Mouse (Mus musculus): ENCODE data around the gene Ncoa3.
A peak's percentile ranks its signal among the peaks of the same experiment; 100 is the strongest.

The Ncoa3 gene

GRCm38 (mm10) chr2:166080967-166081750 is 88.7 kb downstream of the Ncoa3 start:
- DNase-seq, result peak; percentile 44

- DNase-seq, result peak; percentile 92
These were observed 89.8 kb downstream of the Ncoa3 start for GRCm38 (mm10) chr2:166082193-166082592.

- no peak for DNase-seq
These were observed 90.2 kb downstream of the Ncoa3 start for GRCm38 (mm10) chr2:166082661-166083060.

GRCm38 (mm10) chr2:166083542-166084031 is 91.2 kb downstream of the Ncoa3 start:
- peak; percentile 55 for DNase-seq

- no peak for DNase-seq
These were observed 91.7 kb downstream of the Ncoa3 start for GRCm38 (mm10) chr2:166084111-166084510.

- DNase-seq, result peak; percentile 76
These were observed 92.5 kb downstream of the Ncoa3 start for GRCm38 (mm10) chr2:166084964-166085363.

- no peak for DNase-seq
These were observed 93.3 kb downstream of the Ncoa3 start for GRCm38 (mm10) chr2:166085780-166086179.

GRCm38 (mm10) chr2:166086457-166087233 is 94.2 kb downstream of the Ncoa3 start:
- DNase-seq, result no peak

- no peak for DNase-seq
These were observed 96.6 kb downstream of the Ncoa3 start for GRCm38 (mm10) chr2:166088991-166089390.

- no peak for DNase-seq
These were observed 97.7 kb downstream of the Ncoa3 start for GRCm38 (mm10) chr2:166090131-166090581.

GRCm38 (mm10) chr2:166091599-166091998 is 99.2 kb downstream of the Ncoa3 start:
- no peak for DNase-seq

GRCm38 (mm10) chr2:166092412-166092811 is 100.0 kb downstream of the Ncoa3 start:
- DNase-seq, result no peak

GRCm38 (mm10) chr2:166096300-166096699 is 103.9 kb downstream of the Ncoa3 start:
- no peak for DNase-seq

GRCm38 (mm10) chr2:166096834-166097233 is 104.4 kb downstream of the Ncoa3 start:
- no peak for DNase-seq

- DNase-seq, result peak; percentile 78
These were observed 105.2 kb downstream of the Ncoa3 start for GRCm38 (mm10) chr2:166097443-166098291.

- DNase-seq, result peak; percentile 38
These were observed 106.0 kb downstream of the Ncoa3 start for GRCm38 (mm10) chr2:166098292-166098933.

- DNase-seq, result no peak
These were observed 108.2 kb downstream of the Ncoa3 start for GRCm38 (mm10) chr2:166100309-166101262.

GRCm38 (mm10) chr2:166102893-166103292 is 110.5 kb downstream of the Ncoa3 start:
- no peak for DNase-seq

- DNase-seq, result no peak
These were observed 113.5 kb downstream of the Ncoa3 start for GRCm38 (mm10) chr2:166105911-166106310.

- DNase-seq, result no peak
These were observed 114.2 kb downstream of the Ncoa3 start for GRCm38 (mm10) chr2:166106631-166107030.

- DNase-seq, result no peak
These were observed 115.5 kb downstream of the Ncoa3 start for GRCm38 (mm10) chr2:166107911-166108310.
